Mouse (Mus musculus): ENCODE data around the gene Klf3.

DNA sequence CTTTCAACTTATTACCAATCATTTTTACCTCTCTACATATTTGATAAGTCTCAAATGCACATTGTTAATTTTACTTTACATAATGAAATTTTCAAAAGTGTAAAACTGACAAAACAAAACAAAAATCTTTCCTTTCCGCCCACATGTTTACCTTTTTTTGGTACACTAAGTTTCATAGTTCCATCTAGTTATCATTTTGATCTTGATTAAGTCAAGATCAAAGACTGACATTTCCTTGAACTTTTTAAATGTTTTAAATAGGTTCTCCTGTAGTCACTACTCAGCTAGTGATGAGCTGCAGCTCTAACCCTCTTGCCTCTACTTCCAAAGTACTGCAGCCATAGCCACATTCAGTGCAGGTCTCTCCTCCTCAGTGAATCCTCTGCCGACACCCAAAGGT, 31.6 kb upstream of the Klf3 start:
- TF ChIP-seq POLR2AphosphoS5 (IDR thresholded peaks at IDR 0.05; ENCODE audit: insufficient replicate concordance, low read depth, low read length) (no peak), CTCF (IDR thresholded peaks at IDR 0.05; ENCODE audit: low read depth, low read length) (no peak), TAL1 (conservative IDR thresholded peaks at IDR 0.05; ENCODE audit: low read depth, low read length) (no peak)

Measured in G1E (cell line).